Mouse (Mus musculus): ENCODE data around the gene Gm21541. TPM values are rescaled to one million over a fixed set of nuclear protein-coding genes. Genes with fewer than 3 reads are reported as not detected.
"Not testable (repeated sequence)": the region's sequence is repeated elsewhere in the genome, so short reads cannot be mapped to it uniquely, and the experiment has no call there.

Gene Gm21541
- polyA plus RNA-seq (2015; fragmentation: Nextera tagmentation; extraction: Ambion mirVana): 8.4 and 14.8 TPM in 2 replicates

DNA sequence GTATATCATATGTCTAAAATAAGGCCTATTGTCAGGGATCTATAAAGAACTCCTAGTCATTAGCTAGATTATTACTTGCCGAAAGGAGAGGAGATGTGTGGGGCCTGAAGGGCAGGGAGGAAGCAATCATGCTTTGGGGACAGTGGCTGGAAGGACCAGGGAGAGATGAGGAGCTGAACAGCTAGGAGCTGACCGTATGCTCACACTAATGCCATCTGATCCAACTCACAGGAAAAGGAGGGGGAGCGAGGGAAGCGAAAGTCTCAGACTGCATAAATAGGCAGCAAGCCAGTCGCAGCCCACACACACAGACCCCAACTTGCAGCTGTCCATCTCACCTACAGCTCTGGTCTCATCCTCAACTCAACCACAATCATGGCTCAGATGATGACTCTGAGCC is at the start of gene Gm21541:
Gene Gm21541 (plus strand): TSS at position 301 of the 400 bp plus-strand sequence.
- H3K4me1 ChIP-seq (replicated peaks; ENCODE audit: insufficient read depth, low read length); H3K27me3 ChIP-seq (ENCODE audit: insufficient read depth, low read length); H3K9me3 ChIP-seq (replicated peaks; ENCODE audit: low read length); DNase-seq (ENCODE audit: low spot score); H3K36me3 ChIP-seq (ENCODE audit: insufficient read depth, low read length); ATAC-seq (replicated peaks; ENCODE audit: low FRiP score, low read depth); H3K4me3 ChIP-seq (replicated peaks; ENCODE audit: low read depth, low read length); H3K9ac ChIP-seq (ENCODE audit: low read depth, low read length); H3K27ac ChIP-seq; H3K4me2 ChIP-seq (ENCODE audit: low read length): not testable (repeated sequence)
- WGBS: no CpG with 5 or more reads among the region's 5 CpGs

DNA sequence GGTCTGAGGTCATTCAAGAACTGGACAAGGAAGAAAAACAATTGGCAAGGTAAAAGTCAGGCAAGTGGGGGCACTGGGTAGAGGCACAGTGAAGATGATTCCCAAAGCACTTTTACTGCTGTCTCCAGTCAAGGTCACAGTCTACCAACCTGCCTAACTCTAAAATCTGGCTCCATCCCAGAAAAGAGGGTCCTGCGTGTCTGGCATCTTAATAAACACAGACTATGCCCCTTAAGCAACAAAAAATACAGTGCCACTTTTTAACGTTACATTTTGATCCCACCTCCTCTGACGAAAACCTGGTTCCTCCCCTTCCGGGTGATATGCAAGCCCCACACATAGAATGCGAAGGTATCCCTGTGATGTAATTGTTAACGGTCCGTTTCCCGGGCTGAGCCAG is 37.9 kb downstream of the Gm21541 start, which contains the start of gene Gm20878:
Gene Gm20878 (plus strand): TSS at position 301 of the 400 bp plus-strand sequence.
- not testable (repeated sequence) for ATAC-seq (replicated peaks; ENCODE audit: low FRiP score, low read depth); H3K27ac ChIP-seq; H3K9ac ChIP-seq (ENCODE audit: low read depth, low read length); H3K27me3 ChIP-seq (ENCODE audit: insufficient read depth, low read length); H3K4me1 ChIP-seq (replicated peaks; ENCODE audit: insufficient read depth, low read length); H3K36me3 ChIP-seq (ENCODE audit: insufficient read depth, low read length); H3K4me2 ChIP-seq (ENCODE audit: low read length); H3K4me3 ChIP-seq (replicated peaks; ENCODE audit: low read depth, low read length); DNase-seq (ENCODE audit: low spot score); H3K9me3 ChIP-seq (replicated peaks; ENCODE audit: low read length)
- no CpG with 5 or more reads among the region's 8 CpGs for WGBS

Other genes with a start within 250 kb of the Gm21541 start
- 8.6 and 8.7 TPM in 2 replicates for gene Cntfr, start 206.5 kb upstream of the Gm21541 start, polyA plus RNA-seq (2015; fragmentation: Nextera tagmentation; extraction: Ambion mirVana)
- gene Il11ra1, start 203.6 kb upstream of the Gm21541 start, polyA plus RNA-seq (2015; fragmentation: Nextera tagmentation; extraction: Ambion mirVana): 157 and 159 TPM in 2 replicates
- gene Rpp25l, start 190.1 kb upstream of the Gm21541 start, polyA plus RNA-seq (2015; fragmentation: Nextera tagmentation; extraction: Ambion mirVana): 63.3 and 65.2 TPM in 2 replicates
- gene Dctn3, start 180.4 kb upstream of the Gm21541 start, polyA plus RNA-seq (2015; fragmentation: Nextera tagmentation; extraction: Ambion mirVana): 152 and 154 TPM in 2 replicates
- 0.08 and 0.14 TPM in 2 replicates for gene Arid3c, start 172.5 kb upstream of the Gm21541 start, polyA plus RNA-seq (2015; fragmentation: Nextera tagmentation; extraction: Ambion mirVana)
- 72.1 and 75.2 TPM in 2 replicates for gene Galt, start 148.4 kb upstream of the Gm21541 start, polyA plus RNA-seq (2015; fragmentation: Nextera tagmentation; extraction: Ambion mirVana)
- gene Sigmar1, start 147.5 kb upstream of the Gm21541 start, polyA plus RNA-seq (2015; fragmentation: Nextera tagmentation; extraction: Ambion mirVana): 58.4 and 64.4 TPM in 2 replicates
- gene Ccl27a, start 129.4 kb upstream of the Gm21541 start, polyA plus RNA-seq (2015; fragmentation: Nextera tagmentation; extraction: Ambion mirVana): 39.1 and 42.1 TPM in 2 replicates
- gene Gm20878, start 38.0 kb downstream of the Gm21541 start, polyA plus RNA-seq (2015; fragmentation: Nextera tagmentation; extraction: Ambion mirVana): 1.2 and 1.5 TPM in 2 replicates
- 0.31 and 0.39 TPM in 2 replicates for gene Fam205a4, start 62.4 kb downstream of the Gm21541 start, polyA plus RNA-seq (2015; fragmentation: Nextera tagmentation; extraction: Ambion mirVana)
- 0.07 TPM in 1 of 2 replicates, not detected in the other for gene Gm21093, start 131.1 kb downstream of the Gm21541 start, polyA plus RNA-seq (2015; fragmentation: Nextera tagmentation; extraction: Ambion mirVana)
- gene Gm3893, start 187.6 kb downstream of the Gm21541 start, polyA plus RNA-seq (2015; fragmentation: Nextera tagmentation; extraction: Ambion mirVana): not detected in 2 replicates
- 0.33 TPM in 1 of 2 replicates, not detected in the other for gene Gm13304, start 211.2 kb downstream of the Gm21541 start, polyA plus RNA-seq (2015; fragmentation: Nextera tagmentation; extraction: Ambion mirVana)
- 0.28 TPM in 1 of 2 replicates, not detected in the other for gene Gm13306, start 249.8 kb downstream of the Gm21541 start, polyA plus RNA-seq (2015; fragmentation: Nextera tagmentation; extraction: Ambion mirVana)

All from kidney, postnatal 0 days (tissue).